Mouse (Mus musculus): Measurements from ENCODE around the gene Pmp22.

Pmp22 gene

GRCm38 (mm10) chr11:63128784-63129183 is at the start of gene Pmp22:
Gene Pmp22, plus strand, starts transcription at chr11:63128982.
- DNase-seq = no peak

- DNase-seq = no peak
Observed at GRCm38 (mm10) chr11:63084536-63084935, 44.2 kb upstream of the Pmp22 start.

- no peak for DNase-seq
Observed at GRCm38 (mm10) chr11:63088672-63089071, 40.1 kb upstream of the Pmp22 start.

- no peak for DNase-seq
Observed at GRCm38 (mm10) chr11:63090210-63090609, 38.6 kb upstream of the Pmp22 start.

- DNase-seq = no peak
Observed at GRCm38 (mm10) chr11:63090986-63091385, 37.8 kb upstream of the Pmp22 start.

- DNase-seq = no peak
Observed at GRCm38 (mm10) chr11:63092271-63092670, 36.5 kb upstream of the Pmp22 start.

- no peak for DNase-seq
Observed at GRCm38 (mm10) chr11:63093601-63094000, 35.2 kb upstream of the Pmp22 start.

- no peak for DNase-seq
Observed at GRCm38 (mm10) chr11:63094496-63094895, 34.3 kb upstream of the Pmp22 start.

- no peak for DNase-seq
Observed at GRCm38 (mm10) chr11:63098016-63098415, 30.8 kb upstream of the Pmp22 start.

- DNase-seq = no peak
Observed at GRCm38 (mm10) chr11:63099390-63099789, 29.4 kb upstream of the Pmp22 start.

- peak; percentile 27 for DNase-seq
Observed at GRCm38 (mm10) chr11:63103256-63103655, 25.5 kb upstream of the Pmp22 start.

- no peak for DNase-seq
Observed at GRCm38 (mm10) chr11:63104026-63104425, 24.8 kb upstream of the Pmp22 start.

GRCm38 (mm10) chr11:63109230-63109775 is 19.5 kb upstream of the Pmp22 start:
- no peak for DNase-seq

GRCm38 (mm10) chr11:63110329-63110728 is 18.5 kb upstream of the Pmp22 start:
- no peak for DNase-seq

- DNase-seq = no peak
Observed at GRCm38 (mm10) chr11:63114807-63115641, 13.8 kb upstream of the Pmp22 start.

- no peak for DNase-seq
Observed at GRCm38 (mm10) chr11:63116652-63117051, 12.1 kb upstream of the Pmp22 start.

- no peak for DNase-seq
Observed at GRCm38 (mm10) chr11:63117266-63117665, 11.5 kb upstream of the Pmp22 start.

- no peak for DNase-seq
Observed at GRCm38 (mm10) chr11:63119791-63120190, 9.0 kb upstream of the Pmp22 start.

- no peak for DNase-seq
Observed at GRCm38 (mm10) chr11:63122249-63122648, 6.5 kb upstream of the Pmp22 start.

- DNase-seq = no peak
Observed at GRCm38 (mm10) chr11:63122776-63123350, 5.9 kb upstream of the Pmp22 start.

GRCm38 (mm10) chr11:63124316-63124715 is 4.5 kb upstream of the Pmp22 start:
- no peak for DNase-seq

GRCm38 (mm10) chr11:63125832-63126456 is 2.8 kb upstream of the Pmp22 start:
- DNase-seq = no peak

- DNase-seq = no peak
Observed at GRCm38 (mm10) chr11:63126976-63127375, 1.8 kb upstream of the Pmp22 start.

- no peak for DNase-seq
Observed at GRCm38 (mm10) chr11:63127513-63127912, 1.3 kb upstream of the Pmp22 start.

Measured in right cerebral cortex, postnatal 25 days (tissue).